Mouse (Mus musculus) bone marrow macrophage, adult 2 months (primary cell): ENCODE measurements around the gene Nid2.

Experiments
- CTCF ChIP-seq: IDR thresholded peaks from 2 replicates; pipeline ENCODE4 v1.5.1; 2012; ENCODE audit warnings: low read depth, mild to moderate bottlenecking, low read length, moderate library complexity
- POLR2A ChIP-seq: IDR thresholded peaks from 2 replicates; pipeline ENCODE4 v1.6.1; 2012; ENCODE audit warnings: mild to moderate bottlenecking, low read depth, low read length, borderline replicate concordance

GRCm38 (mm10) chr14:19728737-19729136, 22.3 kb upstream of the Nid2 start:
- TF ChIP-seq CTCF = no peak
- no peak for TF ChIP-seq POLR2A
